Mouse (Mus musculus) C2C12 (cell line): ENCODE data around the gene Mpdu1.

Experiments
- CTCF ChIP-seq: IDR thresholded peaks from one replicate; pipeline ENCODE4 v1.5.1; 2011; ENCODE audit not compliant: control insufficient read depth, insufficient read depth, insufficient read length
- MAX ChIP-seq: IDR thresholded peaks from one replicate; pipeline ENCODE4 v1.6.1; 2011; ENCODE audit warnings: mild to moderate bottlenecking, control low read depth
- MYOD1 ChIP-seq: IDR thresholded peaks from one replicate; pipeline ENCODE4 v1.6.1; 2011; ENCODE audit warnings: low read depth; ENCODE audit not compliant: control insufficient read depth, insufficient read length

DNA sequence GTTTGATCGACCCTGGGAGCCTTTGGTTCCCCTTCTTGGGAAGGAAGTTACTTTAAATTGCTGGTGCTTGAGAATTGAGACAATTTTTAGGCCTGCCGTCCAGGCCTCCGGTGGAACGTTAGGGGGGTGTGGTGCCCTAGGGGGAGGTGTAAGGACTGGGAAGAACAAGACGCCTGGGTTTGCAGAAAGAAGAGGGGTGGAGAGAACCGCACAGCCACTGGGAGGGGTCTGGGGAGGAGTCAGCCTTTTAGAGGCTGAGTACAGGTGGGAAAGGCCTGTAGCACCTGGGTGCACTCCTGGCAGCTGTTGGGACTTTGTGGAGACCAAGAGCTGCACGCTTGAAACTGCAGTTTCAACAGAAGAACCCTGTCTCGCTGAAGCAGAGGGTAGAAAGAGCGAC, 7.7 kb downstream of the Mpdu1 start:
- no peak for TF ChIP-seq CTCF
- no peak for TF ChIP-seq MAX
- no peak for TF ChIP-seq MYOD1
